8 mouse cellular contexts compared by ENCODE assay signal in the genomic region with DNA sequence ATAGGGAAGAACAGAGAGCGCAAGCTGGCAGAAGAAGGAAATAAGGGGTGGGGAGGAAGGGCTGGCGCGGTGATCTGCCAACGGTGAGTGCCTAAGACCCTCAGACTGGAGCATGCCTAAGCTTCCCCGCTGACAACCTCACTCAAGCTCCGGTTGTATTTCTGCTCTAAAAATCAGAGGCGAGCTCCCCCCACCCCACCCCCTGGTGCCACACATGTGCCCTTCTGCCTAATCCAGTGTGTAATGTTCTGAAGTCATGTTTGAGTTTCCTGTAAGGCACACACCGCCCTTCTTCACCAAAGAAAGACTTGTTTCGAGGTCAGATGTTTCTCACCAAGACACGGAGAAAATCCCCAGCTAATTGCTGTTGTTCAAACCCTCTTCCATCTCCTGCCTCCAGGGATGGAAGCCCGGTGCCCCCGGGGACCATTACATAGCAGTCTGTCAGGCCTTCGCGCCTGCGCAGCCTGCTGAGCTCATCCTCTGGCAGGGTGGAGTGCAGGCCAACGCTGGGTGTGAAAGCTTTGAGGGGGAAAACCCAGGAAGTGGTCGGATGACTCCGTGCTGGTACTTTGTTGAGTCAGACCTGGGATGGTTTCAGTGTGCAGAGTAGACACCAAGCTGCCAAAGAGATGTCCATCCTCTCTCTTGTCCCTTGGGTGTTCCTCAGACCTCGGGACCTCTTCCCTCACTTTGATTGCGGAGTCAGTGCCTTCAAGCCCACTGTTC.
DNase-seq lines count a peak whose midpoint lies in the region; ATAC-seq and TF ChIP-seq lines count a peak whose summit lies in the region.

No protein-coding gene starts in this region.

- H3K4me1 ChIP-seq in bone marrow, adult 2 months (ENCODE audit: control insufficient read depth, insufficient read depth, low read length) = peaks cover 6% of the 10 kb centered on the region
- 0 out of 2 replicates have a peak, but pooled peaks cover 5% of the 10 kb centered on the region for H3K4me1 ChIP-seq in heart, embryonic 11.5 days (ENCODE audit: control insufficient read depth, insufficient read depth, low read length)
- no peaks in the 10 kb centered on the region for H3K4me1 ChIP-seq in lung, postnatal 0 days (ENCODE audit: insufficient read depth, low read depth, low read length)
- H3K4me1 ChIP-seq in stomach, embryonic 15.5 days = no peaks in the 10 kb centered on the region

- H3K9ac ChIP-seq in heart, embryonic 11.5 days (ENCODE audit: low read depth, low read length) = no peak overlapping the region
- H3K9ac ChIP-seq in lung, postnatal 0 days (replicated peaks; ENCODE audit: low read depth) = no peak overlapping the region
- no peak overlapping the region for H3K9ac ChIP-seq in stomach, embryonic 15.5 days

- H3K4me3 ChIP-seq in bone marrow, adult 2 months (replicated peaks; ENCODE audit: control insufficient read depth, low read depth, low read length) = peak overlapping the region; percentile 31
- no peak overlapping the region for H3K4me3 ChIP-seq in heart, embryonic 11.5 days (ENCODE audit: low read depth, low read length)
- no peak overlapping the region for H3K4me3 ChIP-seq in lung, postnatal 0 days (ENCODE audit: low read depth, low read length)
- no peak overlapping the region for H3K4me3 ChIP-seq in stomach, embryonic 15.5 days (replicated peaks)

- peak overlapping the region; percentile 89 for H3K27ac ChIP-seq in bone marrow, adult 2 months (ENCODE audit: control insufficient read depth, insufficient read depth, low read depth, low read length, poor library complexity)
- no peak overlapping the region for H3K27ac ChIP-seq in heart, embryonic 11.5 days (ENCODE audit: low read depth, low read length)
- H3K27ac ChIP-seq in lung, postnatal 0 days (ENCODE audit: low read length) = no peak overlapping the region
- no peak overlapping the region for H3K27ac ChIP-seq in stomach, embryonic 15.5 days

- H3K36me3 ChIP-seq in heart, embryonic 11.5 days (ENCODE audit: control insufficient read depth, insufficient read depth, low read length) = no peaks in the 10 kb centered on the region
- H3K36me3 ChIP-seq in lung, postnatal 0 days (ENCODE audit: insufficient read depth, low read length) = no peaks in the 10 kb centered on the region
- no peaks in the 10 kb centered on the region for H3K36me3 ChIP-seq in stomach, embryonic 15.5 days

- no peak for TF ChIP-seq EP300 in lung, postnatal 0 days (IDR thresholded peaks at IDR 0.05)

- peak; percentile 7 for DNase-seq in adrenal gland, postnatal 10 days
- no peak for DNase-seq in adrenal gland, postnatal 4 days (ENCODE audit: low spot score in 2 of 2)
- peak; percentile 58 for DNase-seq in lung, postnatal 0 days (ENCODE audit: low spot score)
- no peak for DNase-seq in left cerebral cortex, adult 9 months (ENCODE audit: low spot score in 2 of 2)
- no peak for DNase-seq in layer of hippocampus, postnatal 25 days (ENCODE audit: extremely low spot score in 1 of 2, low spot score in 1 of 2)

- ATAC-seq in heart, embryonic 11.5 days (replicated peaks; ENCODE audit: insufficient number of reproducible peaks, low FRiP score, low TSS enrichment) = peak; percentile 65; the same call in 1 of the 2 replicates
- ATAC-seq in lung, postnatal 0 days = peak; percentile 69
- no peak for ATAC-seq in stomach, embryonic 15.5 days (ENCODE audit: insufficient read depth, low FRiP score, low read depth)

- 7% methylated on average over 20 of the region's 20 CpGs for WGBS in bone marrow, adult 2 months
- 58% methylated on average over 20 of the region's 20 CpGs for whole genome bisulfite sequencing in heart, embryonic 11.5 days (ENCODE audit: insufficient replicate concordance)
- WGBS in lung, postnatal 0 days = 35% methylated on average over 20 of the region's 20 CpGs
- 63% methylated on average over 20 of the region's 20 CpGs for WGBS in stomach, embryonic 15.5 days

- no peak overlapping the region for H3K4me2 ChIP-seq in heart, embryonic 11.5 days
- peak overlapping the region; percentile 28 for H3K4me2 ChIP-seq in lung, postnatal 0 days (replicated peaks; ENCODE audit: low read depth, low read length)
- H3K4me2 ChIP-seq in stomach, embryonic 15.5 days = 0 out of 2 replicates have a peak overlapping the region, but pooled peaks have one; percentile 5

- no peak for TF ChIP-seq CTCF in bone marrow, adult 2 months (IDR thresholded peaks at IDR 0.05; ENCODE audit: control insufficient read depth, insufficient read depth, low read length)
- no peak for TF ChIP-seq CTCF in lung, postnatal 0 days (IDR thresholded peaks at IDR 0.05)

- H3K27me3 ChIP-seq in heart, embryonic 11.5 days (ENCODE audit: control insufficient read depth, insufficient read depth, low read length) = no peaks in the 10 kb centered on the region
- no peaks in the 10 kb centered on the region for H3K27me3 ChIP-seq in lung, postnatal 0 days (replicated peaks; ENCODE audit: insufficient read depth, low read length)
- no peaks in the 10 kb centered on the region for H3K27me3 ChIP-seq in stomach, embryonic 15.5 days (replicated peaks)

- no peak for TF ChIP-seq POLR2A in bone marrow, adult 2 months (IDR thresholded peaks at IDR 0.05; ENCODE audit: borderline replicate concordance, control insufficient read depth, low read depth, low read length)

- H3K9me3 ChIP-seq in heart, embryonic 11.5 days (replicated peaks; ENCODE audit: control insufficient read depth, low read length) = no peaks in the 10 kb centered on the region
- H3K9me3 ChIP-seq in lung, postnatal 0 days (ENCODE audit: low read length) = no peaks in the 10 kb centered on the region
- no peaks in the 10 kb centered on the region for H3K9me3 ChIP-seq in stomach, embryonic 15.5 days

Comparison
In these comparisons a context has a peak if more than half of its experiments do, and no peak if none do; other contexts are left out.
1. DNase-seq: peak in adrenal gland, postnatal 10 days (single experiment) and lung, postnatal 0 days (single experiment); none in adrenal gland, postnatal 4 days (0 of 2), left cerebral cortex, adult 9 months (0 of 2) and layer of hippocampus, postnatal 25 days (0 of 2).